ENCODE assay signal across 15 mouse cellular contexts in the genomic region with DNA sequence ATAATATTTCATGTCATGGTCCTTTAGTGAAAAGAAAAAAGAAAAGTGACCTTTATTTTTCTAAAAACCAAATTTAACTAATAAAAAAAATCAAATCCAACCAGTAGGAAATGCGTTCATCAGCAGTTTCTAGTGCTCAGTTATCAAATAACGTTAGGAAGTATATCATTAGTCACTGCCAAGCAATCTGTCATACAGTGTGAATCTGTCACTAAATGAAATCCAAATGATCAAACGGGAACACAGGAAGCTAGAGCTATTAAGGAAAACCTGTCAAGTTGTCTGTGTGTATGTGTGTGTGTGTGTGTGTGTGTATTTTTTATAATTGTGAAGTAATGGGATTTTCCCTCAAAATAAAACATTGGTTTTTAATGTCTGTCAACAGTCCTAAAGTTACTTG.
"Had no signal": no experiment of that assay in that cellular context is flagged by ENCODE, and none has a peak within 500 bp of the region (broad histone marks: within the 10 kb centered on the region; RNA-seq: fewer than 3 reads in every experiment).

No protein-coding gene starts in this region.

- H3K27me3 ChIP-seq: kidney, embryonic 15.5 days; liver, embryonic 15.5 days; midbrain, embryonic 13.5 days; neural tube, embryonic 12.5 days; stomach, embryonic 15.5 days had no signal

- H3K4me2 ChIP-seq: kidney, embryonic 15.5 days; liver, embryonic 11.5 days; liver, embryonic 15.5 days; midbrain, embryonic 13.5 days; neural tube, embryonic 12.5 days; stomach, embryonic 15.5 days had no signal

- H3K36me3 ChIP-seq: kidney, embryonic 15.5 days; limb, embryonic 10.5 days; liver, embryonic 15.5 days; midbrain, embryonic 13.5 days; neural tube, embryonic 12.5 days; stomach, embryonic 15.5 days had no signal

- ATAC-seq: lung, postnatal 0 days; midbrain, embryonic 13.5 days had no signal

- H3K9me3 ChIP-seq: kidney, embryonic 15.5 days; limb, embryonic 10.5 days; liver, embryonic 15.5 days; midbrain, embryonic 13.5 days; neural tube, embryonic 12.5 days; stomach, embryonic 15.5 days had no signal

- H3K4me3 ChIP-seq: kidney, embryonic 15.5 days; left cerebral cortex, adult 2 months; limb, embryonic 10.5 days; liver, embryonic 15.5 days; midbrain, embryonic 13.5 days; neural tube, embryonic 12.5 days; stomach, embryonic 15.5 days had no signal

- H3K9ac ChIP-seq: kidney, embryonic 15.5 days; liver, embryonic 15.5 days; midbrain, embryonic 13.5 days; neural tube, embryonic 12.5 days; stomach, embryonic 15.5 days had no signal

- H3K4me1 ChIP-seq: kidney, embryonic 15.5 days; limb, embryonic 10.5 days; liver, embryonic 15.5 days; midbrain, embryonic 13.5 days; neural tube, embryonic 12.5 days; stomach, embryonic 15.5 days had no signal

- H3K27ac ChIP-seq: kidney, embryonic 15.5 days; left cerebral cortex, adult 2 months; limb, embryonic 10.5 days; liver, embryonic 15.5 days; midbrain, embryonic 13.5 days; neural tube, embryonic 12.5 days; stomach, embryonic 15.5 days had no signal

- DNase-seq: kidney, postnatal 25 days; lung, adult 2 months; lung, postnatal 36 days; right cerebral cortex, postnatal 4 days; spleen, adult 18-20 months; thymus, postnatal 36 days had no signal
